Mouse (Mus musculus): Measurements from ENCODE around the gene Pdzk1ip1.

Gene Pdzk1ip1

DNA sequence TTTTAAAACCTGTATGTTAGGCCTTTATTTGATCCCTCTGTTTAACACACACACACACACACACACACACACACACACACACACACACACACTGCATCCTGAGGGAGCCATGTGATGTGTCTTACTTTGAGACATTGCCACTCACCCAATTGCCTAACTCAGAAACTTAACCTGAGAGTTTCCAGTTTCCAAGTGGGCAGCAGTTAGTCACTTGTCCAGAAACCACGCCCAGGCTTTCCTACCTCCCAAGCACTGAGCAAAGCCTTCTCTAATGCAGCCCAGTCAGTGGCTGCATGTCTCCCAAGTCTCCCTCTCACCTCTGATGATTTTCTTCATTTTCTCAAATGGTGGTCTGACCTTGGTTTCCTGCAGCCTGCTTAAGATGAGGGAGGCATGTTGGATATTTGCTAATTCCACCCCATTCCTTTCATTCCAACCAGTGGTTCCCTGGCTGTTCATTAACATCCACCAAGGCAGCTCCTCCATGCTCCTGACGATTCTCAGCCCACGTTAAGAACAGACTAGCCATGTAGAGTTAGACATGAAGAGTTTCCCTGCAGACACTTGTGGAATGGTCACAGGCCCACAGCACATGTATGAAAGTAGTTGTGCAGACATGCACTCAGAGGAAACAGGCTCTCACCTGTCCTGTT, 1.6 kb upstream of the Pdzk1ip1 start:
- Histone ChIP-seq H3K27me3 (ENCODE audit: control insufficient read depth, insufficient read depth, low read length, poor library complexity, severe bottlenecking) (no peaks in the 10 kb centered on the region), H3K36me3 (ENCODE audit: control insufficient read depth, insufficient read depth, low read length, poor library complexity, severe bottlenecking) (no peaks in the 10 kb centered on the region)
- no peak for DNase-seq (ENCODE audit: low read depth, low spot score)

DNA sequence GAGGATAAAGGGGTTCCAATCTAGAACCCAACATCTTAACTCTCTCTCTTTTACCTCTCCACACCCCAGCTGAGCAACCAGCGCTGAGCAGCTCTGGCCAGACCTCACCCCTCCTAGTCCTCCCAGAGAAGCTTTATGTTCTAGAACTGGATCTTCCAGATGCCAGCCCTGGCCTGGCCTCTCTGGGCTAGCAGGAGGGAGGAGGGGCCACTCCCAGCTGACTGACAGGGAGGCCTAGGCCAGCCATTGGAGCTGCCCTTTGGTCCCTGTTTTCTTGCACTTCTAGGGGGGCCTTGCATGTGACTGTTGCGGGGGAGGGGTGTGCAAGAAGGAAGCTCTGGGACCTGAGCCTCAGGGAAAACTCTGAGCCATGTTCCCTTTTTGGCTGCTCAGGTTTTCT, 2.1 kb downstream of the Pdzk1ip1 start:
- Histone ChIP-seq H3K36me3 (ENCODE audit: control insufficient read depth, insufficient read depth, low read length, poor library complexity, severe bottlenecking) (no peaks in the 10 kb centered on the region), H3K27me3 (ENCODE audit: control insufficient read depth, insufficient read depth, low read length, poor library complexity, severe bottlenecking) (no peaks in the 10 kb centered on the region)
- no peak for DNase-seq (ENCODE audit: low read depth, low spot score)

DNA sequence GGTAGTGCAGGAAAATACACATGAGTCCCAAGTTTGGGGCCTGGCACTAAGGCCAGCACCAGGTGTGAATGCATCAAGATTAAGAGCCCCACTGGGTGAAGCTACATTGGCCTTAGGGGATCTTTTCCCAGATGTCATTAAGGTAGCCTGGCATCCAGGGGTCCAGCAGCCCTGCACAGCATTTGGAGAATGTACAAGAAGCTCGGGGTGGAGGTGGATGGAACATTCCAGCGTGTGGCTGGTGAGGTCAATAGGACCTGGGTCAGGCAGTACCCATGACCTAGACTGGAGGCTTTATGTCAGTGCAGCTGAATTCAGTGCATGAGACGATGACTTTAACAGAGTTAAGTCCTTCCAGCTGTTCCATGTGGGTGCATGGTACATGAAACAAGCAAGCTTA, 3.3 kb downstream of the Pdzk1ip1 start:
- Histone ChIP-seq H3K27me3 (ENCODE audit: control insufficient read depth, insufficient read depth, low read length, poor library complexity, severe bottlenecking) (no peaks in the 10 kb centered on the region), H3K36me3 (ENCODE audit: control insufficient read depth, insufficient read depth, low read length, poor library complexity, severe bottlenecking) (no peaks in the 10 kb centered on the region)
- no peak for DNase-seq (ENCODE audit: low read depth, low spot score)

DNA sequence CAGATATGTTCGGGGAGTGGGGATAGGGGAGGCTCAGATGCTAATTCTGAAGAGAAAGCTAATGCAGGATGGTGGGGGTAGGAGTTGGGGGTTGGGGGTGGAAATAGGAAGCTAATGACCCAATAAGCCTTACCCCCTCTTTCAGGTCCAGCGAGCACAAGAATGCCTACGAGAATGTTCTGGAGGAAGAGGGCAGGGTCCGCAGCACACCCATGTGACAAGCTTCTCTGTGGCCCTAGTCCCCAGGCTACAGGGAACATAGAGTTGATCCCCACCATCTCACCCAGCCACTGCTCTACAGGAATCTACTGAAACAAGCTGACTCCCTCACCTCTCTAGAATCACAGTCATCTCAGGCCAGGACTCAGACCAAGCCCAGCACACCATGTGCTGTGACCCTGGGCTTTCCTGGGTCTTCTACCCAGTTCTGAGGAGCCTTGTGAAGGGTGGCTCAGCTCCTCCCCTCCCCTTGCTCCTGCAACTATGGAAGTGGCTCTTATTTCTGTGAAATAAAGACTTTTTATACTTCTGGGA, 4.9 kb downstream of the Pdzk1ip1 start:
- H3K36me3 ChIP-seq (ENCODE audit: control insufficient read depth, insufficient read depth, low read length, poor library complexity, severe bottlenecking) = no peaks in the 10 kb centered on the region
- DNase-seq (ENCODE audit: low read depth, low spot score) = no peak
- no peaks in the 10 kb centered on the region for H3K27me3 ChIP-seq (ENCODE audit: control insufficient read depth, insufficient read depth, low read length, poor library complexity, severe bottlenecking)

DNA sequence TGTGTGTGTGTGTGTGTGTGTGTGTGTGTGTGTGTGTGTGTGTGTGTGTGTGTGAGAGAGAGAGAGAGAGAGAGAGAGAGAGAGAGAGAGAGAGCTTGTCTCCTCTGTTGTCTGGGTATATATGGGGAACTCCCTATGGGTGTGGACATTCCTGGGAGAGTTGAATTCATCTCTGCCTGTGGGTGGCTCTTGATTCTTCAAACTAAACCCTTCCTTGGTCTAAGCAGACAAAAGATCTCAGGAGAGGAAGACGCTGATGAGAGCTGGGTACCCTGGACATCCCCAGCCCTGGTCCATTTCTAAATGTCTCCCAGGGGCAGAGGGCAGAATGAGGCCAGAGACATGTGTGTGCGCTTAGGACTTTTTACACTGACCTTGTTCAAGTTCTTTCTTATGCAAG, 5.5 kb downstream of the Pdzk1ip1 start:
- DNase-seq (ENCODE audit: low read depth, low spot score) = no peak
- no peaks in the 10 kb centered on the region for H3K27me3 ChIP-seq (ENCODE audit: control insufficient read depth, insufficient read depth, low read length, poor library complexity, severe bottlenecking)
- H3K36me3 ChIP-seq (ENCODE audit: control insufficient read depth, insufficient read depth, low read length, poor library complexity, severe bottlenecking) = no peaks in the 10 kb centered on the region

DNA sequence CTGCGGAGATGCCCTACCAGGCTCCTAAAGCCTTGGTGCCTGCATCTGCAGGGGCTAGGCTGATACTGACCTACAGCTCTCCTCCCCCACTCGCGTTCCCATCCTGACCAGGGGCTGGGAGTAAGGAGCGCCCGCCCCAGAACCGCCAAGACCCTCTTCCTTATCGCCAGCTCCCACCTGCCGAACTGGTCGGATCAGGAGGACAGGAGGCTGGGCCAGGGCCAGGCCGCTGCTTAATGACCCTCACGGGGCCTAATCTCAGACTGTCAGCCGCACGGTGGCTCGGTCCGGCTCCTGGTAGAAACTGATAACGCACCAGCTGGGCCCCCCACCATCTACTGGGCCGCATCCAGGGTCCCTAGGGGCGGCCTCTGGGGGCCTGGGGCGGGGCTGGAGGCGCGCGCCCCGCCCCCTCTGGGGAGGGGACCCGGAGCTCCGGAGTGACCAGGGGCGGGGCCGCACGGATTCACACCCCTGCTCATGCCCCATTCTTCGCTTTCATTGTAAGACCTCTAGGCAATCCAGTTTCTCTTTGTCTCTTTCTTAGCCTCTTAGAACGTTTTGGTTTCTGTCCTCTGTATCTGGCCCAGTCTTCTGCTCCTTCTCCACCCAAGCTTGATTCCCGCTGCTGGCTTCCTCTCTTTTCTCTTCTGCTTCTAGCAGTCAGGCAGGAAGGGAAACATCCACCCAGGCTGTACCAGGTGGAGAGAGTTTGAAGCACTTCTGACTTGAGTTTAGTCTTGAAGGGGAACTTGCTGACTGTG, 7.3 kb downstream of the Pdzk1ip1 start:
- Histone ChIP-seq H3K27me3 (ENCODE audit: control insufficient read depth, insufficient read depth, low read length, poor library complexity, severe bottlenecking) (no peaks in the 10 kb centered on the region), H3K36me3 (ENCODE audit: control insufficient read depth, insufficient read depth, low read length, poor library complexity, severe bottlenecking) (no peaks in the 10 kb centered on the region)
- DNase-seq (ENCODE audit: low read depth, low spot score) = no peak

DNA sequence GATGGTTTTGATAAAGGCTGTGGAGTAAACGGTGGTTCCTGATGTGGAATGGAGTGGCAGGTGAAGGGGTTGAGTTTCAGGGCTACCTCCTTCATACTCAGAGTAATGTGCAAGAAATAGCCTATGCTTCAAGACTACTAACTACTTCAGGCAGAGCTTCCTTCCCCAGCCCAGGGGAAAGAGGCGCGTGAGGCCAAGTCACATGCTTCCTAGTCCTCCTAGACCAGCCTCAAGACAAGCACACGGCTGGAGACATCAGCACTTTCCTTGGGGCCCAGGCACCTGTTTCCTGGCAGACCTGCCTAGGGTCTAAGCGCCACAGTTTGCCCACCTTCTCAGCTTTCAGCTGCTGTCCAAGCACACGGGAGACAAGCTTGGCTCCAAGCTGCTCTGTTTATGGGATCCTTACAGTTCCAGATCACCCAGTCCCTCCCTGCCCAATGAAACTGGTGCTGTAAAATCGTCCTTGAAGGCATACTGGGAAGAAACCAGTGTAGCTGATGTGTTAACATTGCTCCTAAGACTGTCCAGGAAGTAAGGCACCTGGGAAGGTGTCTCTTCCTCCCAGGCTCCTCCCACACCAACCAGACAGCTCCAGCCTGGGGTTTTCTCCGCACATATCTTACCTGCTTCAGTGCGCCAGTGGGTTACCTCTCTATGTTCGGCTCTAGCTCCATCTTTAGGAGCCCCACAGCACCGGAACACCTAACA, 8.1 kb downstream of the Pdzk1ip1 start:
- Histone ChIP-seq H3K36me3 (ENCODE audit: control insufficient read depth, insufficient read depth, low read length, poor library complexity, severe bottlenecking) (no peaks in the 10 kb centered on the region), H3K27me3 (ENCODE audit: control insufficient read depth, insufficient read depth, low read length, poor library complexity, severe bottlenecking) (no peaks in the 10 kb centered on the region; the same call in 1 of the 2 replicates)
- DNase-seq (ENCODE audit: low read depth, low spot score) = peak; percentile 8

DNA sequence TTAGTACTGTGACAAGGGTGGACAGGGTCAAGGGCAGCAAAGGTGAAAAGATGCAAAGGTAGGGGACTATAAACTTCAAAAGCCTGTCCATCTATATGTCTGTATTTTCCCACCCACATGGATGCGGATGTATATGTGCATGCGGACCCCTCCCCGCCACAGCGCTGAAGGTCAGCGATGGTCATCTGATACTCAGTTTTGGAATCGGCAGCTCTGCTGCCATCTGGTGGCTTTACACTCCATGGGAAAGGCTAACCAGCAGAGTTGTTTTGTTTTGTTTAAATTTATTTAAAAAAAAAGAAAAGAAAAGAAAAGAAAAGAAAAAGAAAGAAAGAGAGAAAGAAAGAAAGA, 8.6 kb downstream of the Pdzk1ip1 start:
- H3K27me3 ChIP-seq (ENCODE audit: control insufficient read depth, insufficient read depth, low read length, poor library complexity, severe bottlenecking) = no peaks in the 10 kb centered on the region; the same call in 1 of the 2 replicates
- H3K36me3 ChIP-seq (ENCODE audit: control insufficient read depth, insufficient read depth, low read length, poor library complexity, severe bottlenecking) = no peaks in the 10 kb centered on the region
- DNase-seq (ENCODE audit: low read depth, low spot score) = no peak

DNA sequence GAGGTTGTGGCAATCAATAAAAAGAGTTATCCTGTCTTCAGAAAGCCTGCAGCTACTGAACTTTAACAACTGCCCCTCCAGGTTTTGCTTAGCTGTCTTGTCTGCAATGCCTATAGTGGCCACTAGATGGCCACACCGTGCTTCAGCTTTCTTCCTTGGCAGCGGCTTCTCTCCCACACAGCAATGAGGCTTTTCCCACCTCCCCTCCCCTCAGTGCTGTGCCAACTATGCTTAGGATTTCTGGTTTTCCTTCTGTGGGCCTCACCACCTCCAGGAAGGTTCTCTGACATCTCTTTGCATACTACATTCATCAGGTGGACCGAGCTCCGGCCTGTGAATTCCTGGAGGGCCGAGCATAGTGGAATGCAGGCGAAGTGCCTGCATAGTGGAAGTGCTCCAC, 13.2 kb downstream of the Pdzk1ip1 start:
- Histone ChIP-seq H3K27me3 (ENCODE audit: control insufficient read depth, insufficient read depth, low read length, poor library complexity, severe bottlenecking) (no peaks in the 10 kb centered on the region; the same call in 1 of the 2 replicates), H3K36me3 (ENCODE audit: control insufficient read depth, insufficient read depth, low read length, poor library complexity, severe bottlenecking) (no peaks in the 10 kb centered on the region)
- peak; percentile 65 for DNase-seq (ENCODE audit: low read depth, low spot score)

DNA sequence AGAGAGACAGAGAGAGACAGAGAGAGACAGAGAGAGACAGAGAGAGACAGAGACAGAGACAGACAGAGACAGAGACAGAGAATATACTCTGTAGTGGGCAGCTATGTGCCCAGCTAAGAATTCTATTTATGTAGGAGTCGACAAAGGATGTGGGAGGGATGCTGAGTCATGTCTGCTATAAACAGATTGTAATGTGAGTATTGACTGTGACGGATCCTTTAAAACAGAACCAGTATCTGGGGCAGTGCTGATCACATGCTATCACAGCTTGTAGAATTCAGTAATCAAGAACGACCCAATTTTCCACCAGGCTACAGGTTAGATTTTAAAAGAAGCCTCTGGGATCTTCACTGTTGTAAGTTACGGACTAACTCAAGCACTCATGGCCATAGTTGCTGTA, 15.0 kb downstream of the Pdzk1ip1 start:
- no peaks in the 10 kb centered on the region for H3K36me3 ChIP-seq (ENCODE audit: control insufficient read depth, insufficient read depth, low read length, poor library complexity, severe bottlenecking)
- H3K27me3 ChIP-seq (ENCODE audit: control insufficient read depth, insufficient read depth, low read length, poor library complexity, severe bottlenecking) = no peaks in the 10 kb centered on the region; the same call in 1 of the 2 replicates
- DNase-seq (ENCODE audit: low read depth, low spot score) = no peak

DNA sequence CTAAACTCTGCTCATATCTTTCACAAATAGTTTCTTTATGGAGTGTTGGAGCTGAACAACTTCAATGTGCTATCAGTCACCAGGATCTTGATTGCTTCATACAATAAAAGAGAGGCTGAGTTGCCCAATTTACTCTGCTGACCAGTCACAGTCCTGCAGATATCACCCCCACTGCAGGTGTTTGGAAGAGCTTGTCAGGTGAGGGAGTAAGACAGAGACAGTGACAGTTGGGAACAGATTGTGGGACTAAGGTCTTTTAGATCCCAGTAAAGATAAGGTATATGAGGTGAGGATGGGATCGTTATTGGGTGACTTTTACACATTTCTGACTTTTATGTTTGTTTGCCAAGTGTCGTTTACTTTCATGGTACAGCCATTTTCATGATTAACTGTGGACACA, 22.7 kb downstream of the Pdzk1ip1 start:
- no peaks in the 10 kb centered on the region for H3K36me3 ChIP-seq (ENCODE audit: control insufficient read depth, insufficient read depth, low read length, poor library complexity, severe bottlenecking)
- DNase-seq (ENCODE audit: low read depth, low spot score) = no peak
- no peaks in the 10 kb centered on the region for H3K27me3 ChIP-seq (ENCODE audit: control insufficient read depth, insufficient read depth, low read length, poor library complexity, severe bottlenecking)

DNA sequence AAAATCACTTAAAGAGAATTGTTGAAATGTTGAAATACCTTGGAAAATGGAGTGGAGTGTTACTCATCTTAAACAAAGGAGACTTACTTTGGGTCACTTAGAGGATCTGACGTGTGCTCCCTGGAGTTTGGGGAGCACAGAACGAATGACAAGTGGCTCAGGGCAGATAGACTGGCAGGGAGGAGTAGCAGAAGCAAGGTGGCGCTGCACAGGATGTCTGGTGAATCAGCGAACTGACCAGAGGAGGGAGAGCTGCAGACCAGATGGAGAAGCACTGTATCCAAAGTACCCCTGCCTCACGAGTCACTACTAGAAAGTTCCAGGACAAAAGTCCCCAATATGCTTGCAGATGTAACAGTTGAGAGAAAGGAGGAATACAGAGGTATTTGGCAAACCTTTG, 24.8 kb downstream of the Pdzk1ip1 start:
- no peak for DNase-seq (ENCODE audit: low read depth, low spot score)
- H3K27me3 ChIP-seq (ENCODE audit: control insufficient read depth, insufficient read depth, low read length, poor library complexity, severe bottlenecking) = no peaks in the 10 kb centered on the region
- no peaks in the 10 kb centered on the region for H3K36me3 ChIP-seq (ENCODE audit: control insufficient read depth, insufficient read depth, low read length, poor library complexity, severe bottlenecking)

DNA sequence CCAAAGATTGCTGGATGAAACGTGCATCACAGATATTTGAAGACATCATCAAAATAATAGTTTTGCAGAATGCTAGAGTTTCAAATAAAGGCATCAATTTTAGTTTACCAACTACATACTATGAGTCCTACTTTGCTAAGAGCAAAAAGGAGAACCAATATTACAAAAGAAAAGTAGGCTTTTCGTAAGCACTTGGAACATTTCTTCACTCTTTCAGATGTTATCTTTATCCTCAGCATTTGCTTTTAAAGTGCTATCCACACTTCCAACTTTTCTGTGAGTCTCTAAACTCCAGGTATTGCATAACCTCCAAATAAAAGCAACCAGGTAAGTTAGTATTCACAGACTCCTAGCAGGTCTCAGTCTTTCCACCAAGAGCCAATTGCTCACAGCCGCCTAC, 31.1 kb downstream of the Pdzk1ip1 start:
- DNase-seq (ENCODE audit: low read depth, low spot score) = no peak
- H3K36me3 ChIP-seq (ENCODE audit: control insufficient read depth, insufficient read depth, low read length, poor library complexity, severe bottlenecking) = no peaks in the 10 kb centered on the region
- no peaks in the 10 kb centered on the region for H3K27me3 ChIP-seq (ENCODE audit: control insufficient read depth, insufficient read depth, low read length, poor library complexity, severe bottlenecking)

DNA sequence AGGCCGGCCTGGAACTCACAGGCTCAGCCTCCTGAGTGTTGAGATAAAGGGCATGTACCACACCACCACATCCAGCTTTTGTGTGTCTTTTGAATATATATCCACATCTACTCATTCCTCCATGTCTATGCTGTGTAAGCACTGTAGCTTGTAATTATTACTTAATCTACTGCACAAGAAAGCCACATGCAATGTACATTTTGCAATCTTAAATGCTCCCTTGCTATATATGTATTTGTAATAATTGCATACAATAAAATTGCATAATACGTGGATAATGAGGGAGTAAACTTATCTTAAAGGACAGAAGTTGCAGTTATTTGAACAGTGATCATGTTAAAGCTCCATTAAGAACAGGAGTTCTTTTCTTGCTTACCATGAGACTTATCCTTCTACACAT, 32.7 kb downstream of the Pdzk1ip1 start:
- H3K36me3 ChIP-seq (ENCODE audit: control insufficient read depth, insufficient read depth, low read length, poor library complexity, severe bottlenecking) = no peaks in the 10 kb centered on the region
- no peaks in the 10 kb centered on the region for H3K27me3 ChIP-seq (ENCODE audit: control insufficient read depth, insufficient read depth, low read length, poor library complexity, severe bottlenecking)
- no peak for DNase-seq (ENCODE audit: low read depth, low spot score)

DNA sequence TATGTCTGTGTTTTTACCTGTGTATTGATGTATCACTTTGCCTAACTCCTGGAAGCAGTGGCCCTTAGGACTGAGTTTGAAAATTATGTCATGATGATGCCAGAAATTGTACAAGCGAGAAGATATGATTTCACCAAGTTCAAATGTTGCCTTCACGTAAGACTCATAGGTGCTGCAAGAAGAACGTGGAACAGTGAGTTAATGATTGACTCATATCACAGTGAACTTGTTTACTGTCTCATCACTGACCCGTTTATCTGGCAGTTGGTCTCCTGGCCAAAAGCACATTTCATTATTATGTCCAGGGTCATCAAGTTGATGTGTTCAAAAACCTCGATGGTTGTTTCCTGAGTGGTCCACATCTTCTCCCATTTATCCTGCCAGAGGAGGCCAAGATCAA, 33.1 kb downstream of the Pdzk1ip1 start:
- DNase-seq (ENCODE audit: low read depth, low spot score) = no peak
- Histone ChIP-seq H3K27me3 (ENCODE audit: control insufficient read depth, insufficient read depth, low read length, poor library complexity, severe bottlenecking) (no peaks in the 10 kb centered on the region), H3K36me3 (ENCODE audit: control insufficient read depth, insufficient read depth, low read length, poor library complexity, severe bottlenecking) (no peaks in the 10 kb centered on the region)
